Mouse (Mus musculus): ENCODE results near the gene Lpar3.

DNA sequence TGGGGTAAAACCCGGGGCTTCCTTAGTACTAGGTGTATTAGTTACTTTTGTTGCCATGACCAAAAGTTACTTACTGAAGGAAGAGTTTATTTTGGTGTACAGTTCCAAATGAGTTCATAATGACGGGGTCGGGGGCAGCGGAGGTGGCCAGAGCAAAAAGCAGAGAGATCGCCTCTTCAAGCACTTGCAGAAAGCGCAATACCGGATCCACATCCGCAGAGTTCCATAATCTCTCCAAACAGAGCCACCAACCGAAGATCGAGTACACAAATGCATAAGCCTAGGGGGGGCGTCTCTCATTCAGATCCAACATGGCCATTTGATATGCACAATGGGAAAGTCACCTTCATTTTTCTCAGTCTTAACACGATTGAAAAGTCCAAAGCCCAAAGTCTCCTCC is 97.1 kb downstream of the Lpar3 start:
- TF ChIP-seq CTCF (conservative IDR thresholded peaks at IDR 0.05; ENCODE audit: low read length) (no peak), POU5F1 (IDR thresholded peaks at IDR 0.05; ENCODE audit: borderline replicate concordance, low read length) (no peak), NANOG (IDR thresholded peaks at IDR 0.05; ENCODE audit: borderline replicate concordance, low read length) (no peak)

Data from E14TG2a.4 (cell line).